Mouse (Mus musculus) gastrocnemius, postnatal 10 days (tissue): ENCODE results near the gene Chodl. TPM values are rescaled to one million over a fixed set of nuclear protein-coding genes. Genes with fewer than 3 reads are reported as not detected.

Source experiments
- DNase-seq: peaks from one replicate; pipeline ENCODE4 v3.0.0; 2021; ENCODE audit warnings: mixed read lengths
- long read RNA-seq, 2 experiments: library from polyadenylated mRNA; stranded (forward); transcript quantifications; one replicate each; pipeline ENCODE4 v2.0.0; 2021
- total RNA-seq, 2 experiments: library from RNA; stranded (reverse); gene quantifications; 2 replicates each; pipeline ENCODE4 v1.2.3; 2021

The Chodl gene
- total RNA-seq = 10 to 100 TPM; 19.1 to 25.2 TPM
- long read RNA-seq, experiment 1, transcript Chodl-201 (6 exons, 2,535 nt) = major isoform, 35 of 61 reads
- long read RNA-seq, experiment 1, partial matches to known transcripts = 0 of 61 reads
- long read RNA-seq, experiment 1, other reads (novel, unspliced or antisense) = 25 of 61 reads
- long read RNA-seq, experiment 2, transcript Chodl-201 (6 exons, 2,535 nt) = major isoform, 40 of 63 reads
- long read RNA-seq, experiment 2, partial matches to known transcripts = 1 of 63 reads
- long read RNA-seq, experiment 2, other reads (novel, unspliced or antisense) = 21 of 63 reads

DNA sequence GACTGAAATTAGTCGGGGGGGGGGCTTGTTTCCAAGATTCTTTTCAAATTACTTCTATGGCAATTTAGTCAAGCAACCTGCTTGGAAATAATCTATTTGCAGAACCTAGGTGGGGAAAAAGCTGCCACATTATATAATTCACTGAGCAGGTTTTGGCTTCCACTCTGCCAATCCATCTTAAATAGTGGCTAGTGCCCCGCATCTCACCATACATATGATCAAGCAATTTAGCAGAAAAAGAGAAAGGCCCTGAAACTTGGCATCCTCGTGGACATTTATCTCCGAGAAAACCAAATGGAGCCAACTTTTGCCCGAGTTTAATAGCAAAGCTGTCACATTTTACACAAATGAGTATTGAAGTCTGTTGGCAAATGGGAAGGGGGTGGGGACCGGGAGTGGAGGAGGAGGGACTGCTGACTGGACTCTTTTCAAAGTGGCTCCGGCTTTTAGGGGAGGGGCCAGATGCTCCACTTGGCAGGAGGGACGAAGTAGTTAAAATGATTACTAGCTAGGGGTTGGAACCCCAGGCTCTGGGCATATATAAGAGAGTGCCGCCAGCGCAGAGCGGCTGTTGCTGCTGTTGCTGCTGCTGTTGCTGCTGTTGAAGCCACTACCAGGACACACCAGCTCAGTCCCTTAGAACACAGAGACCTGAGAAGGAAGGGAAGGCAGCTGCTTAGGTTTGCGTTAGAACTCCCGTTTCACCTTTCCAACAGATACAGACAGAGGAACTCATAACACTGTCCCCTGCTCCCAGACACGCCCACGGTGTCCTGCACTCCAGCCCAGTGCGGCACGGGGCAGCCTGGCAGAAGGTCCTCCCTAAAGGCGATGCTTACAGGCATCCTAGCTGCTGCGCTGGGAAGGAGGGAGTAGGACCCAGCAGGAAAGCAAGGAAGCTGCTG, at the start of gene Chodl:
TSS of gene Chodl (plus strand) at position 567 of the 905 bp plus-strand sequence.
- peak; percentile 23 for DNase-seq

DNA sequence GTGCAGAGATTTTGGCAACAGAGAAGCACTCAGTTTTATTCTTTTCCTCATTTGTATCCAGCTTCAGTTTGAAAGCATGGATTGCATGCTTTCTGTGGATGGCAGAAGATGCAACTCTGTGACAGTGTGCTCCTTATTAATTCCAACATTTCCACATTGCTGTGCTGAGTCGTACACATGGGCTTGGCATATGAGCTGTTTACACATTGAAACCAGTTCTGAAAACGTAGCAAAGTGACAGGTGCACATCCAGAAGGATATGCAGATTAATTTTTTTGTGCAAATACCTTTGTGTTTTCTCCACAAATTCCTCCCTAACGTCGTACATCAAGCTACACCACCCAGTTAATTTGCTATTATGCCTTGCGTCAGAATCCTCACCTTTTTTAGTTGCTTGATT, 8.1 kb upstream of the Chodl start:
- no peak for DNase-seq

DNA sequence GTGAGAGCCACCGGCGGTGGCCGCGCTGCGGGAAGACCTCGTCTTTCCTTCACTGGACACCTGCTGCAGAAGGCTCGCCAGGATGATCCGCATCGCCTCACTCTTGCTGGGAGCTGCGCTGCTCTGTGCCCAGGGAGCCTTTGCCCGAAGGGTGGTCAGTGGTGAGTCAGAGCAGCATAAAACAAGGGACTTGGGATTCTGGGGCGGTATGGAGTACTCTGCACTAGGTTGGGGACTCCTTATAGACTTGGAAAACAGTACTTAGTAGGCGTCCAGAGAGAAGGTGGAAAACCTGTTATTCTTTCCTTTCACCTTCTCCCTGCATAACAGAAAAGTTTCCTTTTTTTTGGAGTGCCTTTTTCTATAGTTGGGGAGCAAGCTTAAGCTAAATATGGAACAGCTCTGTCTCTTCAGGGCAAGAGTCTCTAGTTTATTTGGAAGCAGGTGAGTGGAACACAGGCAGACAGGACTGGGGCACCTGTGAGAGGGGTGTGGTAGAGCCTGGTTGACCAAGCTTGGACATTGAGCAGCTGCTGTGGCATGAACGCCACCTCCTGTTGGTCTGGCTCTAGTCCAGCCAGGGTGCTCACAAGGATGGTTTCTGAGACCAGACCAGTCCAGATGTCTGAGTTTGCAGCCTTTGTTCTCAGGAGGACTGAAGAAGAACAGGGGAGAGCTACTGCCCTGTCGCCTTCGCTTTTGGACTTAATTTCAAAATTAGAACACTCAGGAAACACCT, 708 bp downstream of the Chodl start:
- DNase-seq = peak; percentile 13

DNA sequence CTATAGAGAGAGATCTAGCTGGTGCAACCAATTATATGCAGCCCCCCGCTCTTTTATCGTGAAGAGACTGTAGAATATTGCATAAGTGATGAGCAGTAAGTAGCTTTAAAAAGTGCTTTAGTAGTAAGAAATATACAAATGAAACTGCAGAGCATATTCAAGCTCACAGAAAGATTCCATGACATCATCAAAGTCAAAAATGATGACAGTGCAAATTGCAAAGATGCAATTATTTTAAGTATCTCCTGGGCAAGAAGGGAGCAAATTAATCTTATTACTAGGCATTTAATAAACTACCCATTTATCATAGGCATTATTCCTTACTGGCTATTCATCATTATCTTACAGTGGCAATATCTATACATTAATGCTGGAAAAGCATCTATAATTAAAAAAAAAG, 3.5 kb downstream of the Chodl start:
- DNase-seq = no peak

DNA sequence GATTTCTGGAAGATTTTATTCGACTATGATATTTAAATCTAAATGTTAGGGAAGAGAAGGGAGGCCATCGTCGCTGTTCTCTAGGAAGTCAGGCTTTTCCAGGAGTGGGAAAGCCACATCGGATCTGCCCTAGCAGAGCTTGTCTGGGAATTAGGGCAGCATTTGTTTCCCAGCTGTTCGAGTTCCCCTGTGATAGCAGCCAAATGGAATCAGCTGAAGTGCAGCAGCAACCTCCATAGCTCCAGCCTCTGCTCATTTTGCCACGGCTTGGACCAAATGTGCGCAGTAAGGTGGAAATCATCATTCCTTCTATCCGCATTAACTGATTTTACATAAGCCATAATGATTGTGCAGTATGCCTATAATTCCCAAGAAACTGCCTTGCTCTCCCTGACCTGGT, 7.0 kb downstream of the Chodl start:
- peak; percentile 8 for DNase-seq

DNA sequence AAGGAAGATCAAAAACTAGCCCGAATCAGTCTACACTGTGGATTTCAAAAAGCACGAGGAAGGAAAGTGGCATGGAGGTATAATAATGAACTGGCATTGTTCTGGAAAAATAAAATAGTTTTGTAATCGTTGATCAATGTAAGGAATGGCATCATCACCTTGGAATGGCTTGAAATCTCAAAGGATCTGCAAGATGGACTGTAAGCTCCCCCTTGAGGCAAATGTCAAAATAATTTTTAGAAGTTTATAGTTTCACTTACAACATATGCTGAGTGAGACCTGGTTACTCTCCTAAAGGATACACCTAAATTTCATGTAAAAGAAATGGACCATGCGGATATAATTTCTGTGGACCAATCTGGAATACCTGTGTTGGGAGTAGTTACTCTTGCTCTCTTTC, 19.6 kb downstream of the Chodl start:
- no peak for DNase-seq

DNA sequence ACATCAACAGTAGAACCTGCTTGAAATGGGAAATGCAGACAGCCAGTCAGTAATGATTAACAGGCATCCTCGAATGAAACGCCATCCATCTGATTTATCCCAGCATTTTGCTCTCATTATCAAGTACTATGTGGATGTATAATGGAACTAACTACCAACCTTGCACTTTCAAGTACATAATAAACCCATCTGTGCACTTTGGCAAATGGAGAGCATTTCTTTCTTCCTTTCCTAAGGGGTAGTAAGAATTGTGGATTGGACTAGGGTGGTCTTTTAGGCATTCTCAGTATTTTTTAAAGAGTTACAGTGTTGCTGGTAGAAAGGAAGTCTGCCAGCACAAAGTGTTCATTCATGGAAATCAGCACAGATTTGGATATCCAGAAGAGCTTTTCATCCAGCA, 26.7 kb downstream of the Chodl start:
- DNase-seq = no peak

DNA sequence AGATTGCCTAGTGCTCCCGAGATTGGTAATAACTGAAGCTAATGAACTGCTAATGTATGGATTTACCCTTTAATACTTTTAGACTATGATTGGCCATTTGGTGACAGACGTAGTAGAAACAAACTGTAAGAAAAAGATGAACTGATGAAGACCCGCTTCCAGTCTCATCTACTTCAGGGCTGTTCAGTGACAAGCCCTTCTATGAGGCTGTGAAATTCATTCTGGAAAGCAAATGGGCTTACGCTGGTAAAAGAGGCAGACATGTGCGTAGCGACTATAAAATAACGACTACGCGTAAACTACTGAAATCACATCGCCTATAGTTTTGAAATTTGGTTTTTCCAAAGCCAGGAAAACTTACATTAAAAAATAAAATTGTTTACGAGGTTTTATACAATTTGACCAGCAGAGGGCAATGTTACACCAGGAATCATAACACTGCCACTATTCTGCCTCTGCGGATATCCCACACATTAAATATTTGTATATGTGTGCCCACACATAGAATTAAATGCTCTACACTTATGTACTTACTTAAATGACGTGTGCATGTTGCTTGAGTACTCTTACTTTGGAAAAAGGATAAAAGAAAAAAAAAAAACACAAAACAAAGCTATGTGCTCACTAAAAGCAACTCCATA, 38.5 kb downstream of the Chodl start:
- no peak for DNase-seq

DNA sequence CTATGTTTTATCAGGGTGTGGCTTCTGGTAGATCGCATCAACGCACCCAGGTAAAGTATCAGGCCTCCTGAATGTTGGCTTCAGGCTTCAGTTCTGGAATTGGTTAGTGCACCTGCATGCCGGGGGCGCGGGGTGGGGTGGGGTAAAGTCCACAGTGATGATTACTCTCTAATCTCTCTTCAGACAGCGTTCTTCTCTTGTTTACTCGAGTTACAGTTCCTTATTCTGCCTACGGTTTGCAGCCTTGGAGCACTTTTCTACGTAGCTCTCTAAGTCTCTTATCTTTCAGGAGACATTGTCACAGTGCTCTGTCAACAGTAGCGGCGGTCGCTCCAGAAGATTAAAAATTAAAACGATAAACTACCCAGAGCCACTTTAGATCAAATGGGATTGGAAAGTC, 43.4 kb downstream of the Chodl start:
- DNase-seq = no peak

DNA sequence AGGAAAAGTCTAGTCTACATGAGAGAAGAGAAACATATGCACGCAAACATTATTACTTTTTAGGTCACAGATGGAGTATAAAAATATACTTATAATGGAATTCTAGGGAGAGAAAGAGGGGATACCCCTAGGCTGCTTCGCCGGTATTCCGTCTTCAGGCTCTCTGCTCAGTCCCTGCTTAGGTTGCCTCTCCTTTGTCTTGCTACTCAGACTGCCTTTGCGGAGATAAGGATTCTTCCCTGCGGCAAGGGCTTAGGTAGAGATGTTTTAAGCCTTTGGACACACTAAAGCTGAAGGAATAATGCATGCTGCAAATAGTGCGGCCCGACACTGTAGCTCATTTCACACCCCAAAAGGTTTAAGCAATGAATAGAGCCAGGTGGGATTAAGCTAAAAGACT, 45.6 kb downstream of the Chodl start:
- DNase-seq = no peak

Other genes starting within 250 kb of the Chodl start
- gene Tmprss15, start 160.1 kb downstream of the Chodl start, total RNA-seq = not detected